In the genomic region with DNA sequence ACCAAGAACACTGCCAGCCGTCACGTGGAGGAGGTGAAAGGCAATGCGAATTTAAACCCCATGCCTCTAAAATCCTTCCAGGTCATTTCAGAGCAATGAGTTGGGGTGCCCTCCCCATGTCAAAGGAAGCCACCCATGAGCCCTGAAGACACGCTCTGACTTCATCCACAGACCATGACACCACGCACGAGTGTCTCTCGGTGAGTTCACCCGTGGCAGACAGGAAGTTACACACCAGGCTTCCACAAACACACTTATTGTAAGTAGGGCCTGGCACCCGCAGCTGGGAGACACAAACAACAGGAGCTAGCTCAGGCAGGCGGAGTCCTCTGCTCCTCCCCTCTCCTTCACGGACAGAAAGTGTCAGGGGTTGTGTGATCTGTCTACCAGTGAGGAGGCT, we compare ENCODE assay signal across 20 mouse cellular contexts.
A peak's percentile ranks its signal among the peaks of the same experiment; 100 is the strongest.
DNase-seq lines count a peak whose midpoint lies in the region; ATAC-seq lines count a peak whose summit lies in the region.
"Had no signal": no experiment of that assay in that cellular context is flagged by ENCODE, and none has a peak within 500 bp of the region (broad histone marks: within the 10 kb centered on the region; RNA-seq: fewer than 3 reads in every experiment).

No protein-coding gene starts in this region.

- 78% methylated on average over 11 of the region's 11 CpGs for WGBS in heart, embryonic 14.5 days
- WGBS in midbrain, embryonic 10.5 days: 82% methylated on average over 11 of the region's 11 CpGs
- whole genome bisulfite sequencing in midbrain, embryonic 14.5 days: 87% methylated on average over 11 of the region's 11 CpGs
- WGBS in embryonic facial prominence, embryonic 10.5 days: 77% methylated on average over 11 of the region's 11 CpGs

- peak overlapping the region in 1 of 2 experiments; percentile 64; a peak in 2 of 4 replicates for H3K27ac ChIP-seq in heart, embryonic 14.5 days (replicated peaks in 1 of 2; ENCODE audit: control insufficient read depth in 1 of 2, insufficient read depth in 1 of 2, low read depth in 2 of 2, low read length in 2 of 2)
- 0 out of 2 replicates have a peak overlapping the region, but pooled peaks have one; percentile 39 for H3K27ac ChIP-seq in midbrain, embryonic 10.5 days (replicated peaks)
- H3K27ac ChIP-seq in midbrain, embryonic 14.5 days (replicated peaks; ENCODE audit: low read depth, low read length): no peak overlapping the region
- H3K27ac ChIP-seq in embryonic facial prominence, embryonic 10.5 days (replicated peaks): peak overlapping the region; percentile 57; the same call in 1 of the 2 replicates
- H3K27ac ChIP-seq: liver, embryonic 13.5 days had no signal

- peak overlapping the region; percentile 35; the same call in 1 of the 2 replicates for H3K9ac ChIP-seq in heart, embryonic 14.5 days (ENCODE audit: low read length)
- H3K9ac ChIP-seq in midbrain, embryonic 14.5 days (replicated peaks; ENCODE audit: low read length): no peak overlapping the region
- H3K9ac ChIP-seq: forebrain, embryonic 12.5 days; liver, embryonic 13.5 days; midbrain, embryonic 13.5 days had no signal

- peaks cover 31 to 34% of the 10 kb centered on the region in 2 experiments for H3K4me1 ChIP-seq in heart, embryonic 14.5 days (ENCODE audit: control insufficient read depth in 2 of 2, insufficient read depth in 2 of 2, low read length in 2 of 2)
- H3K4me1 ChIP-seq in midbrain, embryonic 10.5 days: peaks cover 38% of the 10 kb centered on the region
- peaks cover 21% of the 10 kb centered on the region for H3K4me1 ChIP-seq in midbrain, embryonic 14.5 days (ENCODE audit: control insufficient read depth, insufficient read depth, low read length)
- H3K4me1 ChIP-seq in embryonic facial prominence, embryonic 10.5 days: peaks cover 65% of the 10 kb centered on the region
- H3K4me1 ChIP-seq: liver, embryonic 13.5 days had no signal

- no peak overlapping the region for H3K4me3 ChIP-seq in heart, embryonic 14.5 days (ENCODE audit: control insufficient read depth in 1 of 2, insufficient read depth in 1 of 2, low read depth in 1 of 2, low read length in 2 of 2)
- no peak overlapping the region for H3K4me3 ChIP-seq in midbrain, embryonic 10.5 days
- no peak overlapping the region for H3K4me3 ChIP-seq in midbrain, embryonic 14.5 days (replicated peaks; ENCODE audit: low read depth, low read length)
- H3K4me3 ChIP-seq in embryonic facial prominence, embryonic 10.5 days: no peak overlapping the region
- H3K4me3 ChIP-seq: forebrain, embryonic 12.5 days; liver, embryonic 13.5 days; midbrain, embryonic 13.5 days; myocyte had no signal

- H3K9me3 ChIP-seq in heart, embryonic 14.5 days (ENCODE audit: control insufficient read depth, low read length): no peaks in the 10 kb centered on the region
- peaks cover 7% of the 10 kb centered on the region for H3K9me3 ChIP-seq in midbrain, embryonic 10.5 days (replicated peaks)
- H3K9me3 ChIP-seq in midbrain, embryonic 14.5 days (ENCODE audit: control insufficient read depth, low read length): no peaks in the 10 kb centered on the region
- H3K9me3 ChIP-seq in embryonic facial prominence, embryonic 10.5 days: peaks cover 8% of the 10 kb centered on the region
- H3K9me3 ChIP-seq: forebrain, embryonic 12.5 days; liver, embryonic 13.5 days; midbrain, embryonic 13.5 days had no signal

- DNase-seq in heart, adult 9 months (ENCODE audit: low spot score in 2 of 2): no peak
- DNase-seq in midbrain, embryonic 10.5 days (ENCODE audit: low spot score): no peak
- no peak for DNase-seq in midbrain, embryonic 14.5 days
- DNase-seq in B cell, adult 2 months: peak; percentile 55 to 66
- DNase-seq in embryonic facial prominence, embryonic 10.5 days (ENCODE audit: low spot score): no peak
- no peak for DNase-seq in left cerebral cortex, postnatal 14 days (ENCODE audit: low spot score in 2 of 2)
- DNase-seq: adrenal gland, adult 8-10 months; cerebellum, adult 11-12 months; kidney, adult 18-20 months; liver, embryonic 13.5 days; lung, adult 2 months; lung, postnatal 14 days; thymus, adult 2 months; thymus, postnatal 4 days had no signal

- H3K4me2 ChIP-seq in heart, embryonic 14.5 days (ENCODE audit: low read length): no peak overlapping the region
- H3K4me2 ChIP-seq in midbrain, embryonic 14.5 days (ENCODE audit: low read length): no peak overlapping the region
- H3K4me2 ChIP-seq: forebrain, embryonic 12.5 days; liver, embryonic 13.5 days; midbrain, embryonic 13.5 days had no signal

- H3K36me3 ChIP-seq in heart, embryonic 14.5 days (ENCODE audit: control insufficient read depth, insufficient read depth, low read length): no peaks in the 10 kb centered on the region
- H3K36me3 ChIP-seq in midbrain, embryonic 10.5 days: no peaks in the 10 kb centered on the region
- no peaks in the 10 kb centered on the region for H3K36me3 ChIP-seq in midbrain, embryonic 14.5 days (ENCODE audit: control insufficient read depth, insufficient read depth, low read length)
- no peaks in the 10 kb centered on the region for H3K36me3 ChIP-seq in embryonic facial prominence, embryonic 10.5 days (replicated peaks)
- H3K36me3 ChIP-seq: forebrain, embryonic 12.5 days; liver, embryonic 13.5 days; midbrain, embryonic 13.5 days had no signal

- intact Hi-C loops in left cerebral cortex, postnatal 14 days (cut with DNase I): no loop called here

- H3K27me3 ChIP-seq in heart, embryonic 14.5 days (ENCODE audit: control insufficient read depth, insufficient read depth, low read length): no peaks in the 10 kb centered on the region
- H3K27me3 ChIP-seq in midbrain, embryonic 10.5 days (ENCODE audit: low read depth, poor library complexity, severe bottlenecking): 0 out of 2 replicates have a peak, but pooled peaks cover 7% of the 10 kb centered on the region
- no peaks in the 10 kb centered on the region; the same call in 1 of the 2 replicates for H3K27me3 ChIP-seq in midbrain, embryonic 14.5 days (ENCODE audit: control insufficient read depth, insufficient read depth, low read length)
- no peaks in the 10 kb centered on the region for H3K27me3 ChIP-seq in embryonic facial prominence, embryonic 10.5 days (replicated peaks; ENCODE audit: low read depth, poor library complexity, severe bottlenecking)
- H3K27me3 ChIP-seq: liver, embryonic 13.5 days had no signal

- ATAC-seq in heart, embryonic 14.5 days (ENCODE audit: insufficient number of reproducible peaks, insufficient read depth, low FRiP score, low read depth): no peak
- ATAC-seq in midbrain, embryonic 14.5 days (ENCODE audit: low FRiP score, low TSS enrichment): no peak
- ATAC-seq: activated CD4-positive, CD25-positive, alpha-beta regulatory T cell, adult 4 months; inflammation-experienced regulatory T-cells, adult 6 months; midbrain, embryonic 13.5 days had no signal

Comparison
In these comparisons a context has a peak if more than half of its experiments do, and no peak if none do; other contexts are left out.
1. DNase-seq: peak in B cell, adult 2 months (2 of 2); none in heart, adult 9 months (0 of 2), midbrain, embryonic 10.5 days (single experiment), midbrain, embryonic 14.5 days (single experiment), embryonic facial prominence, embryonic 10.5 days (single experiment) and left cerebral cortex, postnatal 14 days (0 of 2).